Comparison of ENCODE assay signal across 8 mouse cellular contexts in the genomic region with DNA sequence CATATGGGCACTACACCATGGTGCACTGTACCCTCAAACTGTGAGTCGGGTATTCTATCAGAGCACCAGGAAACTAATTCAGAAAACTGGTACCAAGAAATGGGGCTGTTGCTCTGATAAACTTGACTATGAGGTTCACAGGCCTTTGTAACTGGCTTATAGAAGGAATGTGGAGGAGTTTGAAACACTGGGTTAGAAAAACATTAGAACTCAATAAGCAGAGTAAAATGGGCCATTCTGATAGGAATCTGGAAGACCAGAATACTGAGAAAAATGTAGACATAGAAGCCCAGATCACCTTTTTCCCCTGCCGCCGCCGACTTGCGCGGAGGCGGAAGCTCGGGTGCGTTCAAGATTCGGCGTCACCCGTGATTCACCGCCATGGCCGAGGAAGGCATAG. TPM values are rescaled to one million over a fixed set of nuclear protein-coding genes. Genes with fewer than 3 reads are reported as not detected.
DNase-seq lines count a peak whose midpoint lies in the region; ATAC-seq lines count a peak whose summit lies in the region.

Gene Rps12-ps3, plus strand, starts transcription at position 301 of the 400 bp plus-strand sequence.

- no peak within 1 kb of the TSS for H3K9ac ChIP-seq in hindbrain, embryonic 16.5 days (ENCODE audit: low read depth, low read length)

- H3K4me1 ChIP-seq in hindbrain, embryonic 10.5 days (replicated peaks), result no peaks in the 10 kb centered on the region
- H3K4me1 ChIP-seq in hindbrain, embryonic 16.5 days (ENCODE audit: control insufficient read depth, insufficient read depth, low read depth, low read length), result no peaks in the 10 kb centered on the region

- H3K4me2 ChIP-seq in hindbrain, embryonic 16.5 days (ENCODE audit: low read length), result no peak within 1 kb of the TSS

- H3K9me3 ChIP-seq in hindbrain, embryonic 10.5 days, result no peaks in the 10 kb centered on the region
- no peaks in the 10 kb centered on the region for H3K9me3 ChIP-seq in hindbrain, embryonic 16.5 days (ENCODE audit: control insufficient read depth, low read length)

- H3K27ac ChIP-seq in hindbrain, embryonic 10.5 days, result no peak within 1 kb of the TSS
- no peak within 1 kb of the TSS for H3K27ac ChIP-seq in hindbrain, embryonic 16.5 days (ENCODE audit: low read depth, low read length)
- H3K27ac ChIP-seq in macrophage, result no peak within 1 kb of the TSS

- 98% methylated on average over 14 of the region's 14 CpGs for WGBS in hindbrain, embryonic 10.5 days
- 97% methylated on average over 11 of the region's 14 CpGs for WGBS in hindbrain, embryonic 16.5 days
- 100% methylated on average over 1 of the region's 14 CpGs for WGBS in macrophage (ENCODE audit: missing documents)

- no peak for ATAC-seq in hindbrain, embryonic 16.5 days
- no peak for ATAC-seq in hematopoietic stem cell, adult 5-6 weeks (replicated peaks in 1 of 2; ENCODE audit: insufficient read depth in 1 of 2, low FRiP score in 2 of 2, low TSS enrichment in 1 of 2, low read depth in 1 of 2, poor library complexity in 2 of 2, severe bottlenecking in 2 of 2)

- no peak for DNase-seq in hindbrain, embryonic 10.5 days (ENCODE audit: low spot score)
- DNase-seq in urinary bladder, adult 2 months (ENCODE audit: low spot score), result no peak
- no peak for DNase-seq in urinary bladder, postnatal 36 days (ENCODE audit: low spot score in 2 of 2)
- DNase-seq in urinary bladder, postnatal 25 days (ENCODE audit: low spot score), result no peak
- no peak for DNase-seq in urinary bladder, adult 18-20 months (ENCODE audit: low spot score in 2 of 2)

- peaks cover 84% of the 10 kb centered on the region; the same call in 1 of the 2 replicates for H3K79me2 ChIP-seq in macrophage (ENCODE audit: inconsistent target)

- H3K27me3 ChIP-seq in hindbrain, embryonic 10.5 days (ENCODE audit: insufficient read depth, poor library complexity, severe bottlenecking), result no peaks in the 10 kb centered on the region
- H3K27me3 ChIP-seq in hindbrain, embryonic 16.5 days (replicated peaks; ENCODE audit: control insufficient read depth, insufficient read depth, low read length), result no peaks in the 10 kb centered on the region

- no peak within 1 kb of the TSS for H3K4me3 ChIP-seq in hindbrain, embryonic 10.5 days
- no peak within 1 kb of the TSS for H3K4me3 ChIP-seq in hindbrain, embryonic 16.5 days (ENCODE audit: low read length)
- H3K4me3 ChIP-seq in macrophage (ENCODE audit: inconsistent target), result no peak within 1 kb of the TSS

- peaks cover 22% of the 10 kb centered on the region for H3K36me3 ChIP-seq in hindbrain, embryonic 10.5 days
- no peaks in the 10 kb centered on the region for H3K36me3 ChIP-seq in hindbrain, embryonic 16.5 days (ENCODE audit: control insufficient read depth, insufficient read depth, low read length)
- no peaks in the 10 kb centered on the region for H3K36me3 ChIP-seq in macrophage (ENCODE audit: inconsistent target)

RNA-seq across cellular contexts. Expression of gene Rps12-ps3, which starts in this region (rescaled TPM):
- polyA plus RNA-seq in hindbrain, embryonic 10.5 days (2016; fragmentation: Nextera tagmentation; extraction: Ambion mirVana), result 3.3 and 17.4 TPM in 2 replicates
- 2.1 and 9.4 TPM in 2 replicates for polyA plus RNA-seq in hindbrain, embryonic 16.5 days (2015; fragmentation: Nextera tagmentation; extraction: Ambion mirVana)
- polyA plus RNA-seq in urinary bladder, adult 2 months (2012; rRNA removed), result 413 and 509 TPM in 2 replicates
- total RNA-seq in hematopoietic stem cell, adult 5-6 weeks (2017), result 623 and 738 TPM in 2 replicates
- total RNA-seq in macrophage (2018; cell fraction: chromatin; rRNA removed), result 10 to 100 TPM in 3 of 26 experiments, 1 to 10 TPM in 17, not detected in 6; 1.7 to 31.0 (median 5.9) TPM
- 100 to 1,000 TPM in 1 of 26 experiments, 10 to 100 TPM in 25; 18.0 to 125 (median 36.7) TPM for total RNA-seq in macrophage (2018; cell fraction: cytosol; rRNA removed)
- total RNA-seq in macrophage (2018; cell fraction: nucleus; rRNA removed), result 10 to 100 TPM in 3 of 26 experiments, 1 to 10 TPM in 17, not detected in 6; 1.7 to 14.3 (median 3.7) TPM
- 11.3 to 140 TPM (median 136 TPM) in 3 replicates for polyA plus RNA-seq in macrophage (2018)
